Mouse (Mus musculus): Measurements from ENCODE around the gene Ica1l. TPM values are rescaled to one million over a fixed set of nuclear protein-coding genes. Genes with fewer than 3 reads are reported as not detected.

The Ica1l gene
- total RNA-seq, 2 experiments from 2014 or later, result 0.23 to 0.38 TPM

GRCm38 (mm10) chr1:59966171-59966785, 76.7 kb downstream of the Ica1l start:
- no peak for DNase-seq

- no peak for DNase-seq
Observed at GRCm38 (mm10) chr1:59959941-59960340, 83.0 kb downstream of the Ica1l start.

- no peak for DNase-seq
Observed at GRCm38 (mm10) chr1:59957206-59957605, 85.8 kb downstream of the Ica1l start.

GRCm38 (mm10) chr1:59947509-59947908, 95.5 kb downstream of the Ica1l start:
- no peak for DNase-seq

GRCm38 (mm10) chr1:59945969-59946368, 97.0 kb downstream of the Ica1l start:
- DNase-seq, result no peak

- no peak for DNase-seq
Observed at GRCm38 (mm10) chr1:59943825-59944224, 99.2 kb downstream of the Ica1l start.

- DNase-seq, result no peak
Observed at GRCm38 (mm10) chr1:59942057-59942790, 100.8 kb downstream of the Ica1l start.

- DNase-seq, result no peak
Observed at GRCm38 (mm10) chr1:59941063-59941462, 101.9 kb downstream of the Ica1l start.

GRCm38 (mm10) chr1:59932991-59933390, 110.0 kb downstream of the Ica1l start:
- no peak for DNase-seq

Other genes starting within 250 kb of the Ica1l start
- 1 to 10 TPM; 3.5 to 4.6 TPM for gene Fam117b, start 130.2 kb downstream of the Ica1l start, total RNA-seq (2021)
- 1 to 10 TPM; 4.5 to 5.9 TPM for gene Carf, start 55.1 kb upstream of the Ica1l start, total RNA-seq (2021)
- 10 to 100 TPM; 12.4 to 13.7 TPM for gene Wdr12, start 55.5 kb upstream of the Ica1l start, total RNA-seq (2021)
- 10 to 100 TPM; 21.6 to 24.5 TPM for gene Nbeal1, start 137.4 kb upstream of the Ica1l start, total RNA-seq (2021)